In the genomic region with DNA sequence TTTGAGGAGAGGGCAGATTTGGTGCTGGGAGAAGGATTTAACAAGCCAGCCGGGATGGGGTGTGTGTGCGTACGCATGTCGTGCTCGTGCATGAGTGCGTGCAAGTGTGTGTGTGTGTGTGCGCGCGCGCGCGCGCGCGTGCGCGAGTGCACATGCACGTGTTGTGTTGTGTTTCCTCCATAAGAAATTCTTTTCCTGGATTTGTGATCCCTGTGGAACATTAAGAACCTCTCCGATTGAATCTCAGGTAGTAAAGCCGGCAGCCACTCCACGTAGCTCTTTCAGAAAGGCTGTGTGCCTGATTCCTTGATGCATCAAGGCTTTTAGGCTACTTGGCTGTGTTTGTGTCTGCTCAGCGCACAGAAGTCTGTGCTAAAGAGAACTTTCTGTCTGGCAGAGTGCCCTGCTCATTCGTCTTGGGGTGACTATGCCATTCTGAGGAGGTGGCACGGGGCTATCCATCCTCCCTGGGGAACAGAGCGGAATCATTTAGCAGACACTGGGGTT, we compare ENCODE assay signal across 10 mouse cellular contexts.
DNase-seq lines count a peak whose midpoint lies in the region; ATAC-seq and TF ChIP-seq lines count a peak whose summit lies in the region.
"Had no signal": no experiment of that assay in that cellular context is flagged by ENCODE, and none has a peak within 500 bp of the region (broad histone marks: within the 10 kb centered on the region; RNA-seq: fewer than 3 reads in every experiment).

No protein-coding gene starts in this region.

- no peaks in the 10 kb centered on the region for H3K9me3 ChIP-seq in hindbrain, embryonic 12.5 days (replicated peaks)
- H3K9me3 ChIP-seq in limb, embryonic 14.5 days (ENCODE audit: control insufficient read depth, low read length): no peaks in the 10 kb centered on the region
- H3K9me3 ChIP-seq: embryonic facial prominence, embryonic 13.5 days had no signal

- H3K9ac ChIP-seq in hindbrain, embryonic 12.5 days: peak overlapping the region; percentile 23; the same call in 1 of the 2 replicates
- no peak overlapping the region for H3K9ac ChIP-seq in limb, embryonic 14.5 days (ENCODE audit: low read depth, low read length, severe bottlenecking)
- H3K9ac ChIP-seq: embryonic facial prominence, embryonic 13.5 days; liver, embryonic 14.5 days had no signal

- peak overlapping the region; percentile 45 for H3K4me2 ChIP-seq in hindbrain, embryonic 12.5 days (replicated peaks)
- H3K4me2 ChIP-seq in limb, embryonic 14.5 days (replicated peaks; ENCODE audit: low read depth, low read length, severe bottlenecking): peak overlapping the region; percentile 22; the same call in 1 of the 2 replicates

- H3K4me3 ChIP-seq in hindbrain, embryonic 12.5 days: no peak overlapping the region
- H3K4me3 ChIP-seq in limb, embryonic 14.5 days (replicated peaks; ENCODE audit: low read length): 0 out of 2 replicates have a peak overlapping the region, but pooled peaks have one; percentile 7
- H3K4me3 ChIP-seq: embryonic facial prominence, embryonic 13.5 days had no signal

- 78% methylated on average over 25 of the region's 25 CpGs for WGBS in hindbrain, embryonic 12.5 days
- 77% methylated on average over 25 of the region's 25 CpGs for WGBS in limb, embryonic 14.5 days

- DNase-seq in 3134 (ENCODE audit: extremely low read depth, insufficient read length, low spot score): peak; percentile 7
- peak; percentile 58 for DNase-seq in cerebellum, adult 9-11 months
- DNase-seq in limb, embryonic 14.5 days (ENCODE audit: low spot score): no peak
- no peak for DNase-seq in thymus, postnatal 4 days
- DNase-seq in heart, postnatal 10 days: no peak
- no peak for DNase-seq in heart, adult 9 months (ENCODE audit: low spot score in 2 of 2)
- no peak for DNase-seq in spleen, postnatal 10 days (ENCODE audit: low spot score in 2 of 2)

- intact Hi-C loops in heart, postnatal 10 days (cut with DNase I): no loop called here

- TF ChIP-seq POLR2A in limb, embryonic 14.5 days (IDR thresholded peaks at IDR 0.05; ENCODE audit: borderline replicate concordance, extremely low read depth, insufficient read depth, insufficient read length): no peak

- H3K27me3 ChIP-seq in hindbrain, embryonic 12.5 days: no peaks in the 10 kb centered on the region
- H3K27me3 ChIP-seq in limb, embryonic 14.5 days (ENCODE audit: control insufficient read depth, insufficient read depth, low read length): no peaks in the 10 kb centered on the region

- 0 out of 2 replicates have a peak, but pooled peaks have one; percentile 8 for ATAC-seq in hindbrain, embryonic 12.5 days (ENCODE audit: low FRiP score)
- ATAC-seq in limb, embryonic 14.5 days (ENCODE audit: low FRiP score, low read depth): no peak

- H3K4me1 ChIP-seq in hindbrain, embryonic 12.5 days: peaks cover 17% of the 10 kb centered on the region
- H3K4me1 ChIP-seq in limb, embryonic 14.5 days (ENCODE audit: control insufficient read depth, insufficient read depth, low read length): no peaks in the 10 kb centered on the region

- no peaks in the 10 kb centered on the region for H3K36me3 ChIP-seq in hindbrain, embryonic 12.5 days
- H3K36me3 ChIP-seq in limb, embryonic 14.5 days (ENCODE audit: control insufficient read depth, insufficient read depth, low read length): no peaks in the 10 kb centered on the region
- H3K36me3 ChIP-seq: embryonic facial prominence, embryonic 13.5 days had no signal

- H3K27ac ChIP-seq in hindbrain, embryonic 12.5 days: peak overlapping the region; percentile 84
- H3K27ac ChIP-seq in limb, embryonic 14.5 days (replicated peaks; ENCODE audit: low read depth, low read length): no peak overlapping the region
- H3K27ac ChIP-seq: embryonic facial prominence, embryonic 13.5 days; liver, embryonic 14.5 days had no signal

Comparison
In these comparisons a context has a peak if more than half of its experiments do, and no peak if none do; other contexts are left out.
1. DNase-seq: peak in 3134 (single experiment) and cerebellum, adult 9-11 months (single experiment); none in limb, embryonic 14.5 days (single experiment), thymus, postnatal 4 days (single experiment), heart, postnatal 10 days (0 of 2), heart, adult 9 months (0 of 2) and spleen, postnatal 10 days (0 of 2).